Mouse (Mus musculus): ENCODE measurements around the gene Slc28a3.

DNA sequence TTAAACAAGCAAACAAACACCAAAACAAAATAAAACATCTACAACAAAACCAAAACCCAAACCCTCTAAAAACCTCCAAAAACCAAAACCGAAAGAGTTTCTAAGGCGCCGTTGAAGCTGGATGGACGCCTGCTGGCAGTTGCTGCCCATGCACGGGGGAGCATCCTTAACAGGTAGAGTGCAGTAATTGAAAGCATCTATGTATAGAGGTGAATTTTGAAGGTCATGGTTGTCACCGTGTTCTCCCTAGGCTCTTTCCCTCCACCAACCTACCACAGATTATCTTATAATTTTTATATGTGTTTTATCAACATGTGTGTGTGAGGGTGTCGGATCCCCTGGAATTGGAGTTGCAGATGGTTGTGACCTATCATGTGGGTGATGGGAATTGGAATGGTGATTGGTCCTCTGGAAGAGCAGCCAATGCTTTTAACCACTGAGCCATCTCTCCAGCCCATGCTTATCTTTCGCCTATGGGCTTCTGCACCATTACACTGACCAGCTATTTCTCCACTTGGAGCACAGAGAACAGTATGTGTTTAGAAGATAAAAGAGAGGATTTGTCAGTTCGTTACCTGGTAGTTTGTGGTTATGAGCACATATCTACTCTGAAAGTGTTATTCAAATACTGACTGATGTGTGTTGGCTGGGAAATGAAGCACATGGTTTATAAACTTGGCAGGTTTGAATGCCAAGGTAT lies 89.2 kb downstream of the Slc28a3 start:
- TF ChIP-seq CTCF (IDR thresholded peaks at IDR 0.05; ENCODE audit: extremely low read depth, insufficient read depth, low read length) (no peak), POLR2A (IDR thresholded peaks at IDR 0.05; ENCODE audit: extremely low read depth, insufficient read depth, low read length) (no peak)
